Mouse (Mus musculus) hindbrain, embryonic 12.5 days (tissue): ENCODE results near the gene Plxdc1. TPM values are rescaled to one million over a fixed set of nuclear protein-coding genes. Genes with fewer than 3 reads are reported as not detected.
A peak's percentile ranks its signal among the peaks of the same experiment; 100 is the strongest.

Experiments used
- ATAC-seq: fragments of 200-750 bp; cut with Nextera tagmentation; 2 replicates; pipeline ENCODE4 v1.8.0; 2017; ENCODE audit warnings: moderate TSS enrichment; ENCODE audit not compliant: low FRiP score
- H3K27ac ChIP-seq: fragments of 300-500 bp; sonication (generic); 2 replicates; pipeline ENCODE4 v1.5.1; 2016; ENCODE audit warnings: mild to moderate bottlenecking
- H3K27me3 ChIP-seq: fragments of 300-500 bp; sonication (generic); 2 replicates; pipeline ENCODE4 v1.6.1; 2016; ENCODE audit warnings: mild to moderate bottlenecking
- H3K36me3 ChIP-seq: fragments of 300-500 bp; sonication (generic); 2 replicates; pipeline ENCODE4 v1.6.1; 2016; ENCODE audit warnings: mild to moderate bottlenecking
- H3K4me1 ChIP-seq: fragments of 300-500 bp; sonication (generic); 2 replicates; pipeline ENCODE4 v1.6.1; 2016
- H3K4me2 ChIP-seq: fragments of 300-500 bp; sonication (generic); replicated peaks from 2 replicates; pipeline ENCODE4 v1.6.1; 2016; ENCODE audit warnings: mild to moderate bottlenecking
- H3K4me3 ChIP-seq: fragments of 300-500 bp; sonication (generic); 2 replicates; pipeline ENCODE4 v1.5.1; 2016; ENCODE audit warnings: mild to moderate bottlenecking
- H3K9ac ChIP-seq: fragments of 300-500 bp; sonication (generic); 2 replicates; pipeline ENCODE4 v1.6.1; 2016; ENCODE audit warnings: mild to moderate bottlenecking, moderate library complexity
- H3K9me3 ChIP-seq: fragments of 300-500 bp; sonication (generic); replicated peaks from 2 replicates; pipeline ENCODE4 v1.6.1; 2016; ENCODE audit warnings: mild to moderate bottlenecking
- WGBS: fragments of 180-500 bp; shearing (Covaris S2); methylation state at CpG from one replicate; pipeline ENCODE4 v1.1.7; 2016; 5-methylcytosine and 5-hydroxymethylcytosine counted together
- polyA plus RNA-seq: library from polyadenylated mRNA; unstranded; fragments of >200 nt; fragmentation: Nextera tagmentation; extraction: Ambion mirVana; gene quantifications from 2 replicates; pipeline ENCODE4 v1.2.1, GENCODE M21; 2016

Plxdc1 gene
- polyA plus RNA-seq, 1 experiment from 2014 or later = 0.26 TPM

GRCm38 (mm10) chr11:98011716-98012115 lies 25.5 kb upstream of the Plxdc1 start:
- Histone ChIP-seq H3K4me1 (peaks cover 7% of the 10 kb centered on the region; the same call in 1 of the 2 replicates), H3K27me3 (no peaks in the 10 kb centered on the region), H3K36me3 (peaks cover 73% of the 10 kb centered on the region), H3K9ac (no peak overlapping the region), H3K27ac (no peak overlapping the region), H3K4me2 (no peak overlapping the region), H3K9me3 (no peaks in the 10 kb centered on the region), H3K4me3 (no peak overlapping the region)
- no peak for ATAC-seq
- 67% methylated on average over 9 of the region's 9 CpGs for WGBS

- no peak overlapping the region for H3K9ac ChIP-seq
- H3K4me1 ChIP-seq = peaks cover 18% of the 10 kb centered on the region
- no peak overlapping the region for H3K4me2 ChIP-seq
- 83% methylated on average over 11 of the region's 11 CpGs for WGBS
- H3K4me3 ChIP-seq = no peak overlapping the region
- H3K27ac ChIP-seq = no peak overlapping the region
- H3K27me3 ChIP-seq = peaks cover 2% of the 10 kb centered on the region; the same call in 1 of the 2 replicates
- H3K9me3 ChIP-seq = no peaks in the 10 kb centered on the region
- peaks cover 64% of the 10 kb centered on the region for H3K36me3 ChIP-seq
- no peak for ATAC-seq
These were observed 21.8 kb upstream of the Plxdc1 start for GRCm38 (mm10) chr11:98008087-98008486.

GRCm38 (mm10) chr11:98005686-98006085 lies 19.4 kb upstream of the Plxdc1 start:
- Histone ChIP-seq H3K4me1 (peaks cover 23% of the 10 kb centered on the region), H3K4me3 (no peak overlapping the region)
- WGBS = 87% methylated on average over 10 of the region's 10 CpGs

GRCm38 (mm10) chr11:98005076-98005475 lies 18.8 kb upstream of the Plxdc1 start:
- ATAC-seq = no peak
- H3K36me3 ChIP-seq = peaks cover 49% of the 10 kb centered on the region
- 51% methylated on average over 13 of the region's 13 CpGs for WGBS

More at GRCm38 (mm10) chr11:98005686-98006085, 19.4 kb upstream of the Plxdc1 start:
- no peak overlapping the region for H3K4me2 ChIP-seq
- H3K9me3 ChIP-seq = no peaks in the 10 kb centered on the region
- peaks cover 16% of the 10 kb centered on the region for H3K27me3 ChIP-seq
- peaks cover 55% of the 10 kb centered on the region for H3K36me3 ChIP-seq
- no peak overlapping the region for H3K27ac ChIP-seq
- H3K9ac ChIP-seq = no peak overlapping the region
- ATAC-seq = no peak

GRCm38 (mm10) chr11:98004161-98004560 lies 17.9 kb upstream of the Plxdc1 start:
- peaks cover 21% of the 10 kb centered on the region for H3K27me3 ChIP-seq
- H3K36me3 ChIP-seq = peaks cover 40% of the 10 kb centered on the region
- no peaks in the 10 kb centered on the region for H3K9me3 ChIP-seq
- no peak overlapping the region for H3K9ac ChIP-seq
- no peak for ATAC-seq
- WGBS = 76% methylated on average over 8 of the region's 8 CpGs
- H3K27ac ChIP-seq = no peak overlapping the region
- peaks cover 30% of the 10 kb centered on the region for H3K4me1 ChIP-seq
- no peak overlapping the region for H3K4me2 ChIP-seq
- H3K4me3 ChIP-seq = no peak overlapping the region

More at GRCm38 (mm10) chr11:98005076-98005475, 18.8 kb upstream of the Plxdc1 start:
- Histone ChIP-seq H3K27me3 (peaks cover 21% of the 10 kb centered on the region), H3K27ac (no peak overlapping the region), H3K4me1 (peaks cover 28% of the 10 kb centered on the region), H3K4me2 (no peak overlapping the region), H3K4me3 (no peak overlapping the region), H3K9ac (no peak overlapping the region), H3K9me3 (no peaks in the 10 kb centered on the region)

- Histone ChIP-seq H3K27ac (no peak overlapping the region), H3K4me1 (peaks cover 30% of the 10 kb centered on the region), H3K9me3 (no peaks in the 10 kb centered on the region), H3K4me3 (no peak overlapping the region), H3K27me3 (peaks cover 21% of the 10 kb centered on the region), H3K36me3 (peaks cover 31% of the 10 kb centered on the region), H3K9ac (no peak overlapping the region), H3K4me2 (0 out of 2 replicates have a peak overlapping the region, but pooled peaks have one; percentile 2)
- WGBS = 41% methylated on average over 17 of the region's 17 CpGs
- ATAC-seq = peak; percentile 43; the same call in 1 of the 2 replicates
These were observed 17.0 kb upstream of the Plxdc1 start for GRCm38 (mm10) chr11:98003171-98003671.

- 0 out of 2 replicates have a peak overlapping the region, but pooled peaks have one; percentile 2 for H3K4me2 ChIP-seq
- WGBS = 12% methylated on average over 12 of the region's 12 CpGs
- peaks cover 25% of the 10 kb centered on the region for H3K36me3 ChIP-seq
- H3K27ac ChIP-seq = no peak overlapping the region
- peaks cover 21% of the 10 kb centered on the region for H3K27me3 ChIP-seq
- no peaks in the 10 kb centered on the region for H3K9me3 ChIP-seq
- no peak overlapping the region for H3K9ac ChIP-seq
- H3K4me3 ChIP-seq = no peak overlapping the region
- ATAC-seq = 0 out of 2 replicates have a peak, but pooled peaks have one; percentile 11
- peaks cover 30% of the 10 kb centered on the region for H3K4me1 ChIP-seq
These were observed 16.4 kb upstream of the Plxdc1 start for GRCm38 (mm10) chr11:98002627-98003026.

GRCm38 (mm10) chr11:98001986-98002385 lies 15.7 kb upstream of the Plxdc1 start:
- H3K4me1 ChIP-seq = peaks cover 30% of the 10 kb centered on the region
- no peak overlapping the region for H3K4me3 ChIP-seq
- H3K4me2 ChIP-seq = no peak overlapping the region
- 52% methylated on average over 6 of the region's 6 CpGs for WGBS
- no peak overlapping the region for H3K27ac ChIP-seq
- H3K27me3 ChIP-seq = peaks cover 21% of the 10 kb centered on the region
- ATAC-seq = no peak
- no peaks in the 10 kb centered on the region for H3K9me3 ChIP-seq
- H3K36me3 ChIP-seq = peaks cover 20% of the 10 kb centered on the region
- no peak overlapping the region for H3K9ac ChIP-seq

- Histone ChIP-seq H3K4me1 (peaks cover 30% of the 10 kb centered on the region), H3K9ac (no peak overlapping the region), H3K27me3 (peaks cover 21% of the 10 kb centered on the region), H3K4me3 (no peak overlapping the region), H3K4me2 (no peak overlapping the region), H3K9me3 (no peaks in the 10 kb centered on the region), H3K27ac (no peak overlapping the region), H3K36me3 (peaks cover 16% of the 10 kb centered on the region)
- no peak for ATAC-seq
- 44% methylated on average over 11 of the region's 11 CpGs for WGBS
These were observed 15.1 kb upstream of the Plxdc1 start for GRCm38 (mm10) chr11:98001351-98001824.

GRCm38 (mm10) chr11:98000378-98001140 lies 14.3 kb upstream of the Plxdc1 start:
- no peak overlapping the region for H3K27ac ChIP-seq
- H3K27me3 ChIP-seq = peaks cover 21% of the 10 kb centered on the region
- no peak overlapping the region for H3K4me2 ChIP-seq
- peaks cover 34% of the 10 kb centered on the region for H3K4me1 ChIP-seq
- H3K4me3 ChIP-seq = no peak overlapping the region
- no peak overlapping the region for H3K9ac ChIP-seq
- no peak for ATAC-seq
- no peaks in the 10 kb centered on the region for H3K9me3 ChIP-seq
- peaks cover 13% of the 10 kb centered on the region for H3K36me3 ChIP-seq
- 48% methylated on average over 7 of the region's 7 CpGs for WGBS

- peaks cover 23% of the 10 kb centered on the region for H3K27me3 ChIP-seq
- no peaks in the 10 kb centered on the region for H3K9me3 ChIP-seq
- no peak overlapping the region for H3K4me2 ChIP-seq
- H3K27ac ChIP-seq = no peak overlapping the region
- no peak for ATAC-seq
- no peak overlapping the region for H3K4me3 ChIP-seq
- peaks cover 40% of the 10 kb centered on the region for H3K4me1 ChIP-seq
- no peak overlapping the region for H3K9ac ChIP-seq
- H3K36me3 ChIP-seq = peaks cover 6% of the 10 kb centered on the region
- WGBS = 55% methylated on average over 5 of the region's 5 CpGs
These were observed 13.5 kb upstream of the Plxdc1 start for GRCm38 (mm10) chr11:97999748-98000147.

- Histone ChIP-seq H3K27ac (no peak overlapping the region), H3K36me3 (peaks cover 3% of the 10 kb centered on the region), H3K9me3 (no peaks in the 10 kb centered on the region), H3K9ac (no peak overlapping the region), H3K4me2 (no peak overlapping the region), H3K4me3 (no peak overlapping the region), H3K4me1 (peaks cover 42% of the 10 kb centered on the region), H3K27me3 (peaks cover 30% of the 10 kb centered on the region)
- 72% methylated on average over 7 of the region's 7 CpGs for WGBS
- ATAC-seq = no peak
These were observed 12.8 kb upstream of the Plxdc1 start for GRCm38 (mm10) chr11:97998898-97999608.
